Mouse (Mus musculus) cortical plate, adult 2 months (tissue): ENCODE measurements around the gene Togaram1.

Experiments
- CTCF ChIP-seq: fragments of 200-500 bp; IDR thresholded peaks from 2 replicates; pipeline ENCODE4 v1.5.1; 2011; ENCODE audit warnings: mild to moderate bottlenecking, control low read depth, low read length; ENCODE audit not compliant: insufficient read depth; ENCODE audit errors: extremely low read depth
- POLR2A ChIP-seq: fragments of 200-500 bp; IDR thresholded peaks from 2 replicates; pipeline ENCODE4 v1.6.1; 2011; ENCODE audit warnings: mild to moderate bottlenecking, low read length, control low read depth; ENCODE audit not compliant: insufficient read depth; ENCODE audit errors: extremely low read depth

- TF ChIP-seq CTCF = no peak
- no peak for TF ChIP-seq POLR2A
Measured at GRCm38 (mm10) chr12:65058203-65058602, 92.6 kb downstream of the Togaram1 start.
